In genomic region chr12:36103592-36103910, GRCm38 (mm10) we compare ENCODE assay signal across 20 mouse cellular contexts. TPM values are rescaled to one million over a fixed set of nuclear protein-coding genes. Genes with fewer than 3 reads are reported as not detected.
DNase-seq lines count a peak whose midpoint lies in the region; ATAC-seq lines count a peak whose summit lies in the region.
"Had no signal": no experiment of that assay in that cellular context is flagged by ENCODE, and none has a peak within 500 bp of the region (broad histone marks: within the 10 kb centered on the region; RNA-seq: fewer than 3 reads in every experiment).

No protein-coding gene starts in this region.

- peak; percentile 30; the same call in 1 of the 2 replicates for ATAC-seq in hindbrain, embryonic 16.5 days
- peak; percentile 75 for ATAC-seq in forebrain, embryonic 15.5 days (replicated peaks)
- no peak for ATAC-seq in erythroid progenitor cell, adult 5-6 weeks (replicated peaks; ENCODE audit: low FRiP score, poor library complexity, severe bottlenecking)
- ATAC-seq: lung, postnatal 0 days had no signal

- H3K4me1 ChIP-seq in hindbrain, embryonic 16.5 days (ENCODE audit: control insufficient read depth, insufficient read depth, low read depth, low read length), result no peaks in the 10 kb centered on the region
- H3K4me1 ChIP-seq in hindbrain, embryonic 10.5 days (replicated peaks), result no peaks in the 10 kb centered on the region
- H3K4me1 ChIP-seq in forebrain, embryonic 15.5 days, result peaks cover 7% of the 10 kb centered on the region; the same call in 1 of the 2 replicates
- H3K4me1 ChIP-seq: embryonic facial prominence, embryonic 12.5 days; neural tube, embryonic 12.5 days had no signal

- no peak overlapping the region for H3K9ac ChIP-seq in hindbrain, embryonic 16.5 days (ENCODE audit: low read depth, low read length)
- no peak overlapping the region for H3K9ac ChIP-seq in forebrain, embryonic 15.5 days (replicated peaks)
- H3K9ac ChIP-seq: embryonic facial prominence, embryonic 12.5 days; neural tube, embryonic 12.5 days had no signal

- no peaks in the 10 kb centered on the region for H3K27me3 ChIP-seq in hindbrain, embryonic 16.5 days (replicated peaks; ENCODE audit: control insufficient read depth, insufficient read depth, low read length)
- H3K27me3 ChIP-seq in hindbrain, embryonic 10.5 days (ENCODE audit: insufficient read depth, poor library complexity, severe bottlenecking), result no peaks in the 10 kb centered on the region
- no peaks in the 10 kb centered on the region for H3K27me3 ChIP-seq in forebrain, embryonic 15.5 days
- H3K27me3 ChIP-seq: embryonic facial prominence, embryonic 12.5 days; neural tube, embryonic 12.5 days had no signal

- WGBS in hindbrain, embryonic 16.5 days, result 90% methylated on average over 4 of the region's 4 CpGs
- WGBS in hindbrain, embryonic 10.5 days, result 89% methylated on average over 4 of the region's 4 CpGs
- 44% methylated on average over 4 of the region's 4 CpGs for WGBS in forebrain, embryonic 15.5 days

- peak; percentile 10 for DNase-seq in embryo, embryonic 10.5 days (ENCODE audit: low spot score)
- DNase-seq in embryo, embryonic 10 days (ENCODE audit: low spot score), result no peak
- DNase-seq in hindbrain, embryonic 10.5 days (ENCODE audit: low spot score), result no peak
- peak; percentile 34 for DNase-seq in brain, adult 2 months (ENCODE audit: low read depth, low spot score)
- no peak for DNase-seq in gastrocnemius, adult 18-20 months (ENCODE audit: low spot score)
- DNase-seq: adrenal gland, adult 8-10 months; cerebellum, postnatal 10 days; heart, postnatal 10 days; kidney, adult 11 months; left cerebral cortex, postnatal 4 days; liver; thymus, postnatal 25 days had no signal

- H3K4me2 ChIP-seq in hindbrain, embryonic 16.5 days (ENCODE audit: low read length), result no peak overlapping the region
- H3K4me2 ChIP-seq in forebrain, embryonic 15.5 days (replicated peaks), result no peak overlapping the region
- H3K4me2 ChIP-seq: embryonic facial prominence, embryonic 12.5 days; heart, embryonic 11.5 days; neural tube, embryonic 12.5 days had no signal

- H3K36me3 ChIP-seq in hindbrain, embryonic 16.5 days (ENCODE audit: control insufficient read depth, insufficient read depth, low read length), result peaks cover 32% of the 10 kb centered on the region
- peaks cover 57% of the 10 kb centered on the region for H3K36me3 ChIP-seq in hindbrain, embryonic 10.5 days
- H3K36me3 ChIP-seq in forebrain, embryonic 15.5 days, result peaks cover 47% of the 10 kb centered on the region

- no peak overlapping the region for H3K27ac ChIP-seq in hindbrain, embryonic 16.5 days (ENCODE audit: low read depth, low read length)
- H3K27ac ChIP-seq in hindbrain, embryonic 10.5 days, result no peak overlapping the region
- H3K27ac ChIP-seq in forebrain, embryonic 15.5 days (replicated peaks), result peak overlapping the region; percentile 67
- H3K27ac ChIP-seq: embryonic facial prominence, embryonic 12.5 days; neural tube, embryonic 12.5 days had no signal

- H3K9me3 ChIP-seq in hindbrain, embryonic 16.5 days (ENCODE audit: control insufficient read depth, low read length), result no peaks in the 10 kb centered on the region
- peaks cover 12% of the 10 kb centered on the region for H3K9me3 ChIP-seq in hindbrain, embryonic 10.5 days
- H3K9me3 ChIP-seq in forebrain, embryonic 15.5 days, result no peaks in the 10 kb centered on the region
- H3K9me3 ChIP-seq: embryonic facial prominence, embryonic 12.5 days; neural tube, embryonic 12.5 days had no signal

- H3K4me3 ChIP-seq in hindbrain, embryonic 16.5 days (ENCODE audit: low read length), result no peak overlapping the region
- H3K4me3 ChIP-seq in hindbrain, embryonic 10.5 days, result no peak overlapping the region
- no peak overlapping the region for H3K4me3 ChIP-seq in forebrain, embryonic 15.5 days
- H3K4me3 ChIP-seq: embryonic facial prominence, embryonic 12.5 days; erythroblast, embryonic 14.5 days; neural tube, embryonic 12.5 days had no signal

RNA-seq across cellular contexts. Expression of gene Ankmy2, which starts 53.4 kb away (rescaled TPM):
- polyA plus RNA-seq in hindbrain, embryonic 16.5 days (2015; fragmentation: Nextera tagmentation; extraction: Ambion mirVana), result 78.6 and 81.0 TPM in 2 replicates
- 20.5 and 23.3 TPM in 2 replicates for polyA plus RNA-seq in hindbrain, embryonic 10.5 days (2016; fragmentation: Nextera tagmentation; extraction: Ambion mirVana)
- 59.7 and 60.2 TPM in 2 replicates for polyA plus RNA-seq in forebrain, embryonic 15.5 days (2015; fragmentation: Nextera tagmentation; extraction: Ambion mirVana)
- total RNA-seq in gastrocnemius, adult 18-20 months (2021), result 1 to 10 TPM; 5.3 to 5.4 TPM
- total RNA-seq in erythroid progenitor cell, adult 5-6 weeks (2015; ENCODE audit: low replicate concordance), result 3.6 and 7.5 TPM in 2 replicates
- 3.2 and 10.0 TPM in 2 replicates for total RNA-seq in erythroid progenitor cell, adult 5-6 weeks (2017; ENCODE audit: low replicate concordance)

RNA-seq across cellular contexts. Expression of gene Bzw2, which starts 54.3 kb away (rescaled TPM):
- polyA plus RNA-seq in hindbrain, embryonic 16.5 days (2015; fragmentation: Nextera tagmentation; extraction: Ambion mirVana), result 330 and 343 TPM in 2 replicates
- 258 and 260 TPM in 2 replicates for polyA plus RNA-seq in hindbrain, embryonic 10.5 days (2016; fragmentation: Nextera tagmentation; extraction: Ambion mirVana)
- 515 and 540 TPM in 2 replicates for polyA plus RNA-seq in forebrain, embryonic 15.5 days (2015; fragmentation: Nextera tagmentation; extraction: Ambion mirVana)
- 100 to 1,000 TPM; 105 to 125 TPM for total RNA-seq in gastrocnemius, adult 18-20 months (2021)
- 18.4 and 28.1 TPM in 2 replicates for total RNA-seq in erythroid progenitor cell, adult 5-6 weeks (2015; ENCODE audit: low replicate concordance)
- total RNA-seq in erythroid progenitor cell, adult 5-6 weeks (2017; ENCODE audit: low replicate concordance), result 9.6 and 13.4 TPM in 2 replicates

Comparison
In these comparisons a context has a peak if more than half of its experiments do, and no peak if none do; other contexts are left out.
1. DNase-seq: peak in embryo, embryonic 10.5 days (single experiment) and brain, adult 2 months (single experiment); none in embryo, embryonic 10 days (single experiment), hindbrain, embryonic 10.5 days (single experiment) and gastrocnemius, adult 18-20 months (single experiment).